Mouse (Mus musculus) liver, postnatal 0 days (tissue): Measurements from ENCODE around the gene Gdf15.
A peak's percentile ranks its signal among the peaks of the same experiment; 100 is the strongest.

Experiments used
- CTCF ChIP-seq: sonication (generic); IDR thresholded peaks from 2 replicates; pipeline ENCODE4 v1.5.1; 2016; ENCODE audit warnings: antibody characterized with exemption, low read depth
- EP300 ChIP-seq: IDR thresholded peaks from 2 replicates; pipeline ENCODE4 v1.6.1; 2016; ENCODE audit warnings: antibody characterized with exemption, low read depth, mild to moderate bottlenecking

GRCm38 (mm10) chr8:70634066-70634465 lies 1.8 kb upstream of the Gdf15 start:
- TF ChIP-seq CTCF = no peak
- TF ChIP-seq EP300 = peak; percentile 80
